Mouse (Mus musculus): Measurements from ENCODE around the gene 4930433I11Rik.
"Not testable (repeated sequence)": the region's sequence is repeated elsewhere in the genome, so short reads cannot be mapped to it uniquely, and the experiment has no call there.

The 4930433I11Rik gene

GRCm38 (mm10) chr7:40987243-40987642, at the start of gene 4930433I11Rik:
Gene 4930433I11Rik (plus strand): TSS chr7:40987543.
- in situ Hi-C loops (cut with MboI, MseI): no loop called here

GRCm38 (mm10) chr7:40939371-40939770, 48.0 kb upstream of the 4930433I11Rik start:
- in situ Hi-C loops (cut with MboI, MseI): no loop called here

GRCm38 (mm10) chr7:40942233-40942935, 45.0 kb upstream of the 4930433I11Rik start:
- in situ Hi-C loops (cut with MboI, MseI): no loop called here

GRCm38 (mm10) chr7:41032419-41032818, 45.1 kb downstream of the 4930433I11Rik start, which contains the start of gene Gm4884:
Gene Gm4884 (plus strand): TSS chr7:41032719.
- in situ Hi-C loops (cut with MboI, MseI): not testable (repeated sequence)

DNA sequence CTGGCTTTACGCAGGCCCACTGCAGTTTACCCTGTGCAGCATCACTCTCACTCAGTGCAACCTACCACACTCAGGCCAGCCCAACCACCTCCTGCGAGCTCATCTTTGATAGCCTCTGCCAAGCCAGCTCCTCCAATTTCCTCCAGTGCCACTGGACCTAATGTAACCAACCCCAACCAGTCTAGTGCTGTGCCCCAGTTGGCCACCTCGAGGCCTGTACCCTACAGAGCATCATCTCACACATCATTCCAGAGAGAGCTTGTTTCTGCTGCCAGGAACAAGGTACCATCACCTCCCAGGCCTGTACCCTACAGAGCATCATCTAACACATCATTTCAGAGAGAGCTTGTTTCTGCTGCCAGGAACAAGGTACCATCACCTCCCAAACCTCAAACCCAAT, 56.7 kb downstream of the 4930433I11Rik start:
- in situ Hi-C loops (cut with MboI, MseI): not testable (repeated sequence)
